Mouse (Mus musculus): ENCODE measurements around the gene Rsad2.
A peak's percentile ranks its signal among the peaks of the same experiment; 100 is the strongest.
"Not testable (repeated sequence)": the region's sequence is repeated elsewhere in the genome, so short reads cannot be mapped to it uniquely, and the experiment has no call there.

Gene Rsad2

GRCm38 (mm10) chr12:26446377-26447045, 9.7 kb downstream of the Rsad2 start:
- DNase-seq (ENCODE audit: low read depth, low spot score) = no peak

DNA sequence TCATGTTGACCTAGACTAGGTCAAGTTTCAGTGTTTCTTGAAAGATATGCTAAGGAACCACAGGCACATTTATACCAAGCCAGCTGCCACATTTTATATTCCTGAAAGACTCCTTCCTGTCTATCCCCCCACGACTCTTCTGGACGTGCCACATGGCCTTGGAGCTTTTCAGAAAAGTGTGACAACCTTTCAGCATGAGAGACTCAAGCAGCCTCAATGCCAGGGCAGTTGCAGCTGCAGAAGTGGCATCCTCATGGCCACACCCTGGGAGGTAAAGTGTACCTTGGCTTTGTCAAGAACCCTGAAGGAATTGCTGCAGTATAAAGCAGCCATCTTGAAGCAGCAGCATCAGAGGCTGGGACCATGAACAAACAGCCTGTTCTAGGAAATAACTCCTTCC, 11.7 kb downstream of the Rsad2 start:
- no peak for DNase-seq (ENCODE audit: low read depth, low spot score)

DNA sequence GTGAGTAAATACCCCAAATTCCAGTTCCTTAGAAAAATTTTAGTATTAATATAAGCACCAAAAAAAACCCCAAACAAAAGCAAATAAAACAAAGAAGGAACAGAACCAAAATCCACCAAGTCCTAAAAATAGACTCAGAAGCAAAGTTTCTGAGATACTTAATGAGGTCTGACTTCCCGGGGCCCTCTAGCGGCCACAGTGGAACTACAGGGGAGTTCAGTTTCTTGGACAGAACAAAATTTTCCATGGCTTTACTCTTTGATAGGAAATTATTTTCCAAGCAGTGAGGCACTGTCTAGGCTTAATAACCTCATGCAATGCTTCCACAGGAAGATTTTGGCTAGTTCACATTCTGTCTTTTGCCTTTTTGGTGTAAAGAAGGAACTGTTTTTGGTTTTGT, 12.2 kb downstream of the Rsad2 start:
- peak; percentile 46 for DNase-seq (ENCODE audit: low read depth, low spot score)

DNA sequence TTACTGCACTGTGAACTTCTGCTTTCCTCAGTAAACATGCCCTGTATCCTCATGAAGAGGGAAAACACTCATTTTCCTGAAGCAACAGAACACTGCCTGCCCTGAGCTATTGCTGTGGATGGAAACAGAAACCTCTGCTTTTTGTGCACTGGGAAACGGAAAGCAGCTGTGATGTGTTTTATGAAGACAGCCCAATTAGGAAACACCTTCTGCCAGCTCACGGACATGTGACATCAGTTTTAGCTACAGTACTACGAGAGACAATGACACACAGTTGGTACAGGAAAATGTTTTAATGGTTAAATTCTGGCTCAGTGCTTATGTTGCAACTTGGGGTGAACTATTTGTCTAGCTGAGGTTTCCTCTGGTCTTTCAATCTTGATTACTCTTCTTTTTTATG, 16.9 kb downstream of the Rsad2 start:
- DNase-seq (ENCODE audit: low read depth, low spot score) = no peak

GRCm38 (mm10) chr12:26437950-26438349, 18.3 kb downstream of the Rsad2 start:
- no peak for DNase-seq (ENCODE audit: low read depth, low spot score)

- DNase-seq (ENCODE audit: low read depth, low spot score) = no peak
Measured at GRCm38 (mm10) chr12:26436334-26436733, 19.9 kb downstream of the Rsad2 start.

DNA sequence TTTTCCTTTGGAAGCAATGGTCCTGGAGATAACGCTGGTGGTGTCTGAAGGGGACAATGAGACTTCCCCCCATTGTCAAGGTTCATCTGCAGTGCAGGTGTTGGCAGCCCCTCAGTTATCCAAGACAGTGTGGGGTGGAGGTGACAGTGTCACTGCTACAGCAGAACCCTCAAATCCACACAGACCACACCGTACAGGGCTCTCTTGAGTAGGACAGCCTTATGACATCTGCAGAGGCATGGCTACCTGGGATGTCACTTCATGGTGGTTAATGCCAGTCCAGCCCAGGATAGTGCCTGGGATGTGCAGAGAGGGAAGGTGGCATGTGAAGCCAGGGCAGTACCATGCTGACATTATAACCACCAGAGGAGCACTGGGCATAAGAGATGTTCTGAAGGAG, 27.5 kb downstream of the Rsad2 start:
- DNase-seq (ENCODE audit: low read depth, low spot score) = not testable (repeated sequence)

DNA sequence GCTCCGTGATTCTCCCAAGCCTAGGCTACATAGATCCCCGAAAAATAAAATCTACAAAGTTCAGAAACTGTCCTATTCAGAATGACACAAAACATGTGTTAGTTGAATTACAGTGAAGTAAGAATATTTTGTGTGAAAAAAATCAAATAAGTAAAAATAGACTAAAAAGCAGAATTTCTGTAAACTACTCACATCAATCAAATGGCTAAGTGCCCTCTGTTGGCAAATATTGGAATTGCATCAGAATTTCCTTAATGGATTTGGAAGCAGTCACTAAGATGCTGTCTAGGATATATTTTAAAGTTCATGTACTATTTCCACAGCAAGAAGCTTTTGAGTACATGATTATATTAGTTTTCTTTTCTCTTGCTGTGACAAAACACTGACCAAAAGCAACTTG, 31.4 kb downstream of the Rsad2 start:
- DNase-seq (ENCODE audit: low read depth, low spot score) = no peak

DNA sequence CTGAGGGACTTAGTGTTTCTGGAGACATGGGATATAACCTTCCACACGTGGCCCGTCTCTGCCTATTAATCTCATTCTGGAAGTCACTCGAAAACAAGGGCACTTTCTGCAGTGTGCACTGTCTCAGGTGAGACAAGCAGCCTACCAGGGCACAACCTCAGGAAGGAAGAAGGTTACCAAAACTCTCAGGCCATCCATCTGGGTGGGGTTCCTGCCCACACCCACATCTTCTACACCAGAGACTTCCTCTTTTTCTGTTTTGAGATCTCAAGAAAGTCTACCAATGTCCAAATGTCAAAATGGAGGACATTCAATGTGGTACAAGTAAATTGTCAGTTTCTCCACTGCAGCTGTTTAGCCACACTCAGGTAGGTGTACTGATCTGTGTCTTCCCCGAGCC, 37.9 kb downstream of the Rsad2 start:
- DNase-seq (ENCODE audit: low read depth, low spot score) = no peak

DNA sequence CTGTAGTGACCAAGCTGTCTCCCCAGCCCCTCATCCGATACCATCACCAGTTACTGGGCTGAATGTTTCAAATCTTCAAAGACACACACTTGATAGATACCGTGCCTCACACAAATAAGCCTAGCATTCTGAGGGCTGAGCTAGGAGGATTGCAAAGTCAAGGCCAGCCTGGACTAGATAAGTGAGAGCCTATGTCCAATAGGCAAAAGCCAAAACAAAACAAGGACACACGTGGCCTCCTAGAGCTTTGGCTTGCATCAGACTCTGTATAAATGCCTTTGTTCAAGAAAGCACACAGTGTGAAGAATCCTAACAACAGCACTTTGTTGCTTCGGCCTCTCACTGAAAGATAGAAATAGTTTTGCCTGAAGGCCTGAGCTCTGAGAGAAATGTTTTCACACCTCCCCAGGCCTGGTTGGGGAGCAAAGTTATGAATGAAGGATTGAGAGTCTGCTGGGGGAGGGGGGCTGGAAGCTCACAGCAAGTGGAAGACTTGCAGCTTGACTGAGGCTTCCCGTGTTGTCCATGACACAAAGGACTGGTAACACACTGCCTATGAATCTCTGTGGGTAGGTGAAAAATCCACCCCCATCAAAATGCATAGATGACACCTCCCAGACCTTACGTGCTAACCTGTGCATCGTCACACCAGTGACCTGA, 39.5 kb downstream of the Rsad2 start:
- no peak for DNase-seq (ENCODE audit: low read depth, low spot score)

DNA sequence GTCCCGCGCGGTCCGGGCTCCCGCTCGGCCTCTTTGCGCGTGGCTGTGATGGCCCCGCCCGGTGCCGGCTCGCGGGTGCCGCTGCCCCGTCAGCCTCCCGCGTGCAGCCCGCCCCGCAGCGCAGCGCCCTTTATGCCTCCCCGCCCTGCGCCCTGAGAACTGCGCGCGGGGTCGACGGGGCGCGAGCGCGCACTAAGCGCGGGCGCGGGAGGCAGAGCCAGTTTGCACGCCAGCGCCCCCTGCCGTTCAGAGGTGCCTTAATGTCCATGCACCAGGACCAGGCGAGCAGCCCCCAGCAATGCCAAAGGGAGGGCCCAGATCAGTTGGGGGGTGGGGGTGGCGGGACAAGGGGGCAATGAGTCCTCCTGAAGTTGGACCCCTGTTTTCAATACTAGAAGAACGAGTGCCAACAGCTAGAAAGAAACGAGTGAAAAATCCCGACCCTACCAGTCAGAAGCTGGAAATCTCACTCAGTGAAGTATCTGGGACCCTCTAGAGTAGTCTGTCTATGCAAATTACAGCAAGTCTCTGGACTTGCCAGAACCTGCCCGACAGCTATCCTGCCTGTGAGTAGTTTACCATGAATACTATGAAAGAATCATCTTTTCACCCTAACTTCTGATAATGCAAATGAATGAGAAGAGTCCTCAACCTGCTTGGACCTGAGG, 41.0 kb downstream of the Rsad2 start, which contains the start of gene Rnf144a:
Gene Rnf144a (minus strand): TSS at position 151 of the 668 bp plus-strand sequence.
- peak; percentile 83 for DNase-seq (ENCODE audit: low read depth, low spot score)

DNA sequence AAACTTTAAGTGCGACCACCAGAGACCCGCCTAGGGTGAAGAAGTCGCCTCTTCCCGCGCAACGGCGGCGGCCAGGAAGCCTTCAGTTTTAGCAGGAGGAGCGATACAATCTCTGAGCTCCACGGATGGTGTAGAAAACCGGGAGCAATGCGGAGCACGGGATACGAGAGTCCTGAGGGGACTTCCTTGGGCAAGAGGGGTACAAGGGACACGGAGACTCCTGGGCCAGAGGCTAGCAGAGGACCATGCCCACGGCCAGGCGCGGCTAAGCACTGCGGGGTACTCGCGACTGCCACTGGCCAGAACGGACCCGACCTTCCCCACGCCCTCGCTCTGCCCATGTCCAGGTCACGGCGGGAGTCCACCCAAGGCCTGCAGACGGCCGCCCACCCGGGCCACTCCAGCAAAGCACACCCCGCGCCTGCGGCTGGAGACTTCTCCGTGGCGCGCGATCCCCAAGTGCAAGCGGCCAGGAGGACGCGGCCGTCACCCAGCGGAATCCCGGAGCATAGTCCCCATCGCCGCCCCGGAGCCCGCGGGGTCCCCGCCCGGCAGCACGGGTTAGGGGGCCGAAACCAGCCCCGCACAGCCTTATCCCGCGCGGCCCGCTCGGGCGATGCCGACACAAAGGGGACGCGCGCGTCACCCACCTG, 41.7 kb downstream of the Rsad2 start:
- no peak for DNase-seq (ENCODE audit: low read depth, low spot score)

DNA sequence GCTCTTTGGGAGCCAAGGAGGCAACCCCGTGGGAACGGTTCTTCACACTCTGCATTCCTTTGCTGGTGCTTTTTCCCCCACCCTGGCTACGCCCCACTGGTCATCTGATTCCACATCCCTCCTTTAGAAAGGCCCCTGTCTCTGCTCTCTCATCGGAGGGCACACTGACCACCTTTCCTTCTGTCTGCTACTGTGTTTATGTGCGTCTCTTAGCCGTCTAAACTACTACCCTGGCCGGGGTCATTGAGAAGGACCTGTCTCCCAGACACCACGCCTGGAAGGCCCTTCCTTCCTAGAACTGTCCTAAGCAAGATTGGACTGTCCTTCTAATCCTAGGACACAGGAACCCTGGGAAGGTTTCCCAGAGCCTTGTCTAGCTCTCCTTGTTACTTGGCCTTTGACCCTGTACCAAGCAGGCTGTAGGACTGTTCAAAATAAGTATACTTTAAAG, 42.3 kb downstream of the Rsad2 start:
- DNase-seq (ENCODE audit: low read depth, low spot score) = no peak

GRCm38 (mm10) chr12:26412802-26413201, 43.5 kb downstream of the Rsad2 start:
- no peak for DNase-seq (ENCODE audit: low read depth, low spot score)

DNA sequence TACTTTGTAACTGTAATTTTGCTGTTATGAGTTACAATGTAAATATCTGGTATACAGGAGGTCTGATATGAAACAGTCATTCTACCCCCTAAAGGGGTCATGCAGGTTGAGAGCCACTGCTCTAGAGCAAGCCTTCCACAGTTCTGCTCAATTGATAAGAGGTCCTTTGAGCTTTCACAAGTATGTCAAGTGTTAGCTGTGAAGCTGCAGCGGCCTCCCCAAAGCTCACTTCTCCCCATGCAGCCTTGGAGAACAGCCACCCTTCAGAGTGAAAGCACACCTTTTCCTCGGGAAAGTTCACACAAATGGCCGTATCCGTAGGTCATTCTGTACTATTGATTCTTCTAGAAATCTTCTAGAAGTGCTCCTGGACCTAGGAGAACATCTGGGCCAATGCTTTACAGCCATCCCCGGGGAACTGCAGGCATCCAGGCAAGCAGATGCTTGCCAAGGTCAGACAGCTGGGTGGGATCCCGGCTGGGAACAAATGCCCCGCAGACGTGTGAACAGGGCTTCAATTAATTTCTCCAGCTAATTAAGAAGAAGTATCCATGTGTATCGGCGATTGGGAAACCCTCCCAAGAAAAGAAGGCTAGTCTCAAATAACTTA, 44.3 kb downstream of the Rsad2 start:
- DNase-seq (ENCODE audit: low read depth, low spot score) = no peak

GRCm38 (mm10) chr12:26410443-26410842, 45.8 kb downstream of the Rsad2 start:
- DNase-seq (ENCODE audit: low read depth, low spot score) = no peak

DNA sequence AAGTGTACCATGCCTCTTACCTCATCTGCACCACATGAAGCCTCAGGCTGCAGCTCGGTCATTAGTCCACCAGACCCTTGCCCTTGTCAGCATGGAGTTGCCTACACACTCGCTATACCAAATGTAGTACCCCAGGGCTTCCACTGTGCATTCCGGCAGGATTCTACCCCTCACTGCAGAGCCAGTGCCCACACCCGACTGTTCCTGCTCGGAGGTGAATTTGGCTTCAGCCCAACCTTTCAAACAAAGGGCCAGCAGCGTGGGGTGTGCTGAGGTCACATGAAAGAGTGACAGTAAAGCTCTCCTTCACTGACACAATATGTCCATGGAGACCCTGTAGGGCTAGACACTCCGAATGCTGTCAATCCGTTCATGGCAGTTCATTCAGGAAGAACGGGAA, 47.5 kb downstream of the Rsad2 start:
- no peak for DNase-seq (ENCODE audit: low read depth, low spot score)

- no peak for DNase-seq (ENCODE audit: low read depth, low spot score)
Measured at GRCm38 (mm10) chr12:26404781-26405702, 51.2 kb downstream of the Rsad2 start.

- no peak for DNase-seq (ENCODE audit: low read depth, low spot score)
Measured at GRCm38 (mm10) chr12:26403372-26404125, 52.7 kb downstream of the Rsad2 start.
